Mouse (Mus musculus): ENCODE results near the gene Ets1.
A peak's percentile ranks its signal among the peaks of the same experiment; 100 is the strongest.

The Ets1 gene

DNA sequence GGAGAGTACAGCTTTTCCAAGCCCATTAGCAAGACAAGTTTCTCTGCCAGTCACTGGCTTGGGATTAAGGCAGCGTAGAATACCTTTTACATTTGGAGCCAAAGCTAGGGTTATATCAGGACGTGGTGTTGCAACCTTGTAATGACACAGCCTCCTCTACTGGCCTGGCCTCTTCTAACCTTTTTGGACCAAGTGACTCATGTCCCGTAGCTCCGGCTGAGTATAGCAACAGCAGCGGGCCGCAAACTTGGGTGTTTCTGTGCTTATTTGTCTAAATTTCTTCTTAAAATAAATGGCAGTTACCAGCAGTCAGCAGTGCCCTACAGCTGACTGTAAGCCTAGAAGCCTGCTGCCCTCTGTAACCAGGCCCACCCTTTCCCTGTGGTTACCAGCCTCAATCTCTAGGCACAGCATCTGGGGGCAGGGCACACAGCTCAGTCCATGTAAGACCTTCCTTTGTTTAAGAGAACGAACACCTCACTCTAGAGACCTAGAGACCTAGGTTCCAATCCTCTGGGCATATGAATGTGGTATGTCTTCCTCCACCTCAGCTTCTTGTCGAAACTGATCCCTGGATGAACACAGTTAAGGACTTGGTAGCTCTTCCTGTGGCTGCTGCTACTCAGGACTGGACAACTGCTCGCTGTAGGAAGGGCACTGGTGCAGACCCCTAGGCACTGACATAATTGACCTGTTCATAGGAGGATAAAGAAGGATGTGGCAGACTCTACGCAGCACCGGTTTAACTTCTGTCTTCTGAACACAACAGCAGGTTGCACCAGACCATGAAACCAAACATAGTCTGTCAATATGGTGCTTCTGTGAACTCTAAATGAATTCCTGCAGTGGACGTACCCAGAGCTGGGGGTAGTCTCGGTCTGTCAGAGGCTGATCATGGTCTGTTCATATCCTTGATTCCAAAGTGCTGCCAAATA lies 94.9 kb downstream of the Ets1 start:
- no peak for DNase-seq (ENCODE audit: low spot score in 2 of 2)

DNA sequence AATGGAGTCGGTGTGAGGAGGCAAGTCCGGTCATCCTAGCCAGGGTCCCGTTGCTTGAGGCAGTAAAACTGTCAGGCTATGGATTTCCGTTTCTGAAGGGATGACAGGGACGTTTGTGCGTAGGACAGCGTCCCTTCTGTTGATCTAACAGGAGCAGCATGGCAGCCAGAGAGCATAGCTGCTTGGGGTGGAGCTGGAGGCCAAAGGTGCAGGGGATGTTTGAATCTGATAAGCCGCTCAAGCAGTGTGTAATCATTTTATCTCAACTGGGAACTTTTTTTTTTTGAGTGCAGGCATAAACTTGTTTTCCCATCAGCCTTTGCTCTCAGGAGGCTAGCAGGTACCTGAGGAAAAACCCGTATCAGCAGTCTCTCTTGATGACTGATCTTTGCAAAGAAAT lies 95.8 kb downstream of the Ets1 start:
- DNase-seq (ENCODE audit: low spot score in 2 of 2), result no peak

GRCm38 (mm10) chr9:32735071-32735470 lies 99.0 kb downstream of the Ets1 start:
- DNase-seq (ENCODE audit: low spot score in 2 of 2), result no peak

- no peak for DNase-seq (ENCODE audit: low spot score in 2 of 2)
Observed at GRCm38 (mm10) chr9:32736051-32736450, 100.0 kb downstream of the Ets1 start.

DNA sequence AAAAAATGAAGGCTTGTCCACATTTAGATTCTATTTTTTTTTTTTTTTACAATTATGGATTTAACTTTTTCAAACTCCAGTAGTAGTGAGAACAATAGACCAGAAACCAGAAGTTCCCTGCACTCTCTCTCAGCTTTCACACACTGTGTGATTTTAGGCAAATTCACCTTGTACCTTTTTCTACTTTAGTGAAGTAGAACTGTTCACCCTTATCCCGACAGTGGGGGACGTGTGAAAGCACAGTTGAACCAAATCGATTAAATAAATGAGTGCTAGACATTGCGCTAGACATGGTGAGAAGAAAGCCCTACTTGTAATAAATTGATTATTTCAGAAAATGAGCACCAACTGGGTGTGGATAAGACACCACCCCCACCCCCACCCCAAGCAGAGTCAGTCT lies 104.0 kb downstream of the Ets1 start:
- DNase-seq (ENCODE audit: low spot score in 2 of 2), result no peak

- DNase-seq (ENCODE audit: low spot score in 2 of 2), result no peak
Observed at GRCm38 (mm10) chr9:32740751-32741387, 104.8 kb downstream of the Ets1 start.

- DNase-seq (ENCODE audit: low spot score in 2 of 2), result no peak
Observed at GRCm38 (mm10) chr9:32741681-32742080, 105.7 kb downstream of the Ets1 start.

- no peak for DNase-seq (ENCODE audit: low spot score in 2 of 2)
Observed at GRCm38 (mm10) chr9:32743157-32743556, 107.1 kb downstream of the Ets1 start.

DNA sequence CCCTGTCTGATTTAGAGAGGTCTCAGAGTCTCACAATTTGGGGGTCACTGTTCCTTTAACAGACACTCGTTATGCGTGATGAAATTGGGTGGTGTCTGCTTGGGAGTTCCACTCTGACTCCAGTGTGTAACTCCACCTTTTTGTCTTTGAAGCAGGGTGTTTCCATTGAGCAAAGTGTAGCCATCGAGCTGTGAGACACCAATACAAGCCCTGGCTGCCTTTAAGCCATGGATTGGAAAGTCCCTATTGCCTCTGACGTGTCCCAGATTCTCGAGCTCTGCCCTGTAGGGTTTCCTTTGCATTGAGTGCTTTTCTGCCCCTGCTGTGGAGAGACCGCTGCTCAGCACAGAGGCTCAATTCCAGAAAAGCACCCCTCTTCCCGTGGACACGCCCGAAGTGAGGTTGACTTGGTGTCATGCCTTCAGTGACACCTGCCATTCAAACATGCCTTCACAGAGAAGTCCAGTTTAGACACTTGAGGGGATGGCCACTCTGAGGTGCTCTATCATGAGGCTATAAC lies 107.7 kb downstream of the Ets1 start:
- no peak for DNase-seq (ENCODE audit: low spot score in 2 of 2)

DNA sequence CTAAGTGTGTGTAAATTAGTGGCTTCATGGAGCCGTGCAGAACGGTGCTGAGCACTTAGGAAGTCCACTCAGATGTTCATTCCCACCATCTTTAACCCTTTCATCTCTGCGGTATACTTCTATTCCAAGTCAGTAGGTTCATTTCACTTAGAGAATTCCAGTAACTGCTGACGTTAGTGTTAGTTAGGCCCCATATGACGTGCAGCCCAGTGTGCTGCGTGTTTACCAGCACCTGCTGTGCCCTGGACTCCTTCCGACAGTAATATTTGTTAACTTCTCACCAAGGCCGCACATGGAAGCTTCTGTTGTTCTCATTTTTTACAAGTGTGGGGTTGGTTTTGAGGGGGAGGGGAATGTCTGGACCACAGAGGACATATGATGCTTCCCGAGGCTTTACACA lies 108.3 kb downstream of the Ets1 start:
- DNase-seq (ENCODE audit: low spot score in 2 of 2), result no peak

DNA sequence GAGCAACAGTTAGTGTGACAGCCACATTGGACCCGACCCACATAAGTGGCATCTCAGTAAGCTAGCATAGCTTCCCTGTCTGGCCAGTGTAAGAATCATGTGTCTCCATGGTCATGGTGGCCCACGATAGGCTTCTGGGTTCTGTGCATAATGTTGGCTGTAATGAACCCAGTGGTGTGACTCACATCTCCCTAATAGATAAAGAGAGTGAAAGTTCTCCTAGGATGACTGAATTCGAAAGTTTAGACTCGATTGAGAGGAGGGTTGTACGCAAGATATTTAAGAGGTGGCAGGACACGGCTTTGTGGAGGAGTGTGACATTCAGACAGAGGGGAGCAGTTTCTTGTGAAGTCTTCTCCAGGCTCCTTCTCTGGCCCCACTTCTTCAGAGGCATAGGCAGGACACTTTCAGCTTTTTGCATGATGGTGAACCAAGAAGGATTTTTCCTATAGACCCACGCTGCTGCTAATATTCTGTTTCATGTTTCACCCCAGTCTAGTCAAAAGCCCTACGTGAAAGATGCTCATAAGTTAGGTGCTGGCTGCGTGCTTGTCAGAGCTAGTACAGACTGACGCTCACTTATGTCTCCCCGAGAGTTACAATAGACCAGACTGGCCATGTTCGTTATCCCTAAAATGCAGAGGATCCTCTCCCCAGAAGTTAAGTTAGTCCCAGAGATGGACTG lies 109.2 kb downstream of the Ets1 start:
- no peak for DNase-seq (ENCODE audit: low spot score in 2 of 2)

DNA sequence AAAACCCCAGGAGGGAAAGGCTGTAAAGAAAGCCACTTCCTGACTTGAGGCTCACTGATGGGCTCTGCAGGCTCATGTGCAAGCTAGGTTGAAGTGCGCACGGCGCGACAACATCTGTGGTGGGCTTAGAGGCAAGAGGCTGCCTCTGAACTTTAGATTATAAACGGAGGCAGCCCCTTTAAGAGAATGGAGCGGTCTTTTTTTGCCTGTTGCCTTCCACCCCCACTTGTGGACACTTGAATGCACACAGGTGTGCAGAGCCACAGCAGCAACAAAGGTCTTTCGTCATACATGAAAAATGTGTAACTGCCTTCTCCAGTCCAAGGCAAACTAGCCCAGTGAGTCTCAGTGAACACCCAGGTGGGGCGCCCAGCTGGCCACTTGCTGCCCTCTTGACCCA lies 110.0 kb downstream of the Ets1 start:
- peak in 1 of 2 experiments; percentile 19 for DNase-seq (ENCODE audit: low spot score in 2 of 2)

GRCm38 (mm10) chr9:32746615-32747014 lies 110.6 kb downstream of the Ets1 start:
- no peak for DNase-seq (ENCODE audit: low spot score in 2 of 2)

DNA sequence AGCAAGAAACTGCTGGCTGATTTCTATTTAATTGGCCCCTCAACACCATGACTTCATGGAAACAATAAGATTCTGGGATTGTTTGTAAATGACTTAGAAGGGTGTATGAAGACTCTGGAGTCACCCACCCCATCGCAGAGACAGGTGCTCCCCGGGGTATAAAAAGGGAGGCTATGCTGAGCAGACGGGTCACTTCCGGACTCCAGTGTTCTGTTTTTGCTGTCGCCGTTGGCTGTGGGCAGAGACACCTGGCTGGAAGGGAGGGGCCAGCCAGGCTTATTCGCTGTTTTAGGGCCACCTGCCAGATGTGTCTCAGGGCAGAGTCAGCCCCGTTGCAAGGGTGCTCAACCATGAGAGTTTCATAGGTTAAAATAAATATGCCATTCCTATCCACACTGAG lies 111.6 kb downstream of the Ets1 start:
- peak in 1 of 2 experiments; percentile 53 for DNase-seq (ENCODE audit: low spot score in 2 of 2)

DNA sequence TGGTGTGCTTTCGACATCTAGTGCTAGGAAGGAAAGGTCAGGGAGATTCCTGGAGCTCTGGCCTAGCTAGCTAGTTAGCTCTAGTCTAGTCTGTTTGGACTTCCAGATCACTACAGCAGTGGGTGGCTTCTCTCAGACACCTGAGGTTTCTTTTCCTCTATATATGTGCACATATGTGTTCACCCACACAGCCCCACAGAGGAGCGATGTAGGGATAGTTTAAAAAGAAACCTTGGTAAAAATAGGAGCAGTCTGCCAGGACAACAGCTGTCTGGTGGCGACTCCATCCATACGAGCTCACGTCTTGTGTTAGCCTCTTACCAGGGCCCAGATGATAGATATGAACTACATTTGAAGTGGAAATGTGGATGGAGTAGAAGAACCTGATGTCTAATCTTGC lies 112.5 kb downstream of the Ets1 start:
- DNase-seq (ENCODE audit: low spot score in 2 of 2), result no peak

- DNase-seq (ENCODE audit: low spot score in 2 of 2), result no peak
Observed at GRCm38 (mm10) chr9:32749721-32750480, 113.9 kb downstream of the Ets1 start.

- no peak for DNase-seq (ENCODE audit: low spot score in 2 of 2)
Observed at GRCm38 (mm10) chr9:32752602-32753001, 116.6 kb downstream of the Ets1 start.

DNA sequence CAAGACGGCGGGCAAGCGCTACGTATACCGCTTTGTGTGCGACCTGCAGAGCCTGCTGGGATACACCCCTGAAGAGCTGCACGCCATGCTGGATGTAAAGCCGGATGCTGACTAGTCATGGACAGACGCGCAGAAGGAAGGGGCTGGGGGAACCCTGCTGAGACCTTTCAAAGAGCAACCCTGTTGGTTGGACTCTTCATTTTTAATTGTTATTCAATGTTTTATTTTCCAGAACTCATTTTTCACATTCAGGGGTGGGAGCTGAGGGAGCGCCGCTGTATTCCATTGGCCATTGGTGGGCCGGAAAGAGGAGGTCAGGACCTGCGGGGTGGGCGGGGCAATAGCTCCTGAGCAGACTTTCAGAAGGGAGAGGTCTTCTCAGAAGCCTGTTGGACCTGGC lies 118.3 kb downstream of the Ets1 start:
- DNase-seq (ENCODE audit: low spot score in 2 of 2), result peak in 1 of 2 experiments; percentile 8

DNA sequence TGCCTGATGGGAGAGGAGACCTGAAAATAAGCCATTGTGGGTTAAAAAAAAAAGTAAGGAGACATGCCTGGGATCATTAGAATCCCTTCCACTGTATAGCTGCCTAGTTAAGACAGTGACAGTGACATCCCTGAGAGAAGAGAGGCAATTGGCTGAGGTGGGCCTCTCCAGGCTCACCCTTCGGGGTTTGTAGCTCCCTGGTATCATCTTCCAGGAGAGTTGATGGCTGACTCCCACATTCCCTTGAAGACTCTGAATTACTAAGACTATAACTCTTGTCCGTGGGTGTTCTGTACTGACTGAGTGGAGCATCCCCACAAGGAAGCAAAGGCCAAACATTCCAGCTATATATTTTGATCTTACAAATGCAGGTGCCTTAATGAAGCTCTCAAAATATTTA lies 120.0 kb downstream of the Ets1 start:
- DNase-seq (ENCODE audit: low spot score in 2 of 2), result no peak

GRCm38 (mm10) chr9:32758280-32758905 lies 122.4 kb downstream of the Ets1 start:
- DNase-seq (ENCODE audit: low spot score in 2 of 2), result peak in 1 of 2 experiments; percentile 9

DNA sequence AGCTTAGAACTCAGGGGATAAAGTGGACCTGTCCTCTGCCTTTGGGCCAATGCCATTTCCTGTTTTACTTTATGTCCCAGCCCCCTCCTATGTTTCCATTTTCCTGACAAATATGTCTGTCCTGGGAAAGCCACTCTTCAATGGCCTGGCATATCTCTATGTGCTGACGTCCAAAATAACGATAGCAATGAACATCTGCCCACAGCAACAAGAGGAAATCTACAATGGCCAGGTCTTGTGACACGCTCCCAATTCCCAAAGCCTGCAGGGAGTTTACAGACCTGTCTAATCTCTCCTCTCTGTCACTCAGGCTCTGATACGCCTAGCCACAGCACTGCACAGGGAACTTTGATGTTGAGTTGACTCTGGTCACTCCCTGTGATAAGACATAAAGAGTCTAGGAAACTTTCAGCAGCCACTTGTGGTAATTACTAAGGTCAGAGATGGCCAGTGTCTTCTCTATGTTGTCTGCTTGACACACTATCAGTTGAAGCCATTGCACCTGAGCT lies 124.7 kb downstream of the Ets1 start:
- no peak for DNase-seq (ENCODE audit: low spot score in 2 of 2)

Data from spleen, postnatal 4 days (tissue).